Mouse (Mus musculus) liver, embryonic 14.5 days (tissue): ENCODE measurements around the gene Kcnq1.

Experiments used
- CTCF ChIP-seq: IDR thresholded peaks from 2 replicates; pipeline ENCODE4 v1.5.1; 2016; ENCODE audit warnings: antibody characterized with exemption, low read depth, control low read depth
- EP300 ChIP-seq: IDR thresholded peaks from 2 replicates; pipeline ENCODE4 v1.6.1; 2016; ENCODE audit warnings: antibody characterized with exemption, low read depth

DNA sequence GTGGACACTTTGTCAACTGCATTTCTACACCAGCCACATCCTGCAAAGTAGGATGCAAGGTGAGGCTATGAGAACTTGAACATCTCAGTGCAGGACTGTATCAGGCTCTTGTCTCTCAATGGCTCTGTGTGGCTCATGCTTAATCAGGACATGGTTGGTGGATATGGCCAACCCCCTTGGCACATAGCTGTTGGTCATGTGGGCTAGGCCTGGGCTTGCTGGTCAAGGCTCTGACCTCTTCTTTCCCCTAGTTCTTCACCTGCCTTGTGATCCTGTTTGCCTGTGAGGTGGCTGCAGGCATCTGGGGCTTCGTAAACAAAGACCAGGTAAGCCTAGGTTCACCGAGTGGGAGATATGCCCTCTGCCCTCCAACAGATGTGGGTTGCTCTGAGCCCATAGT, 40.5 kb upstream of the Kcnq1 start:
- TF ChIP-seq CTCF, result no peak
- TF ChIP-seq EP300, result no peak
